Mouse (Mus musculus): Measurements from ENCODE around the gene Hspe1.
"Not testable (repeated sequence)": the region's sequence is repeated elsewhere in the genome, so short reads cannot be mapped to it uniquely, and the experiment has no call there.

The Hspe1 gene

GRCm38 (mm10) chr1:55087932-55088610 lies at the start of gene Hspe1, which contains the start of gene Hspd1:
TSS of gene Hspe1 (plus strand) at chr1:55088132.
TSS of gene Hspd1 (minus strand) at chr1:55088243.
- DNase-seq (ENCODE audit: extremely low spot score, low spot score) = peak; percentile 100

- DNase-seq (ENCODE audit: extremely low spot score, low spot score) = no peak
Observed at GRCm38 (mm10) chr1:55039944-55040343, 48.0 kb upstream of the Hspe1 start.

- no peak for DNase-seq (ENCODE audit: extremely low spot score, low spot score)
Observed at GRCm38 (mm10) chr1:55041691-55042090, 46.2 kb upstream of the Hspe1 start.

- DNase-seq (ENCODE audit: extremely low spot score, low spot score) = no peak
Observed at GRCm38 (mm10) chr1:55042246-55042645, 45.7 kb upstream of the Hspe1 start.

GRCm38 (mm10) chr1:55043164-55043563 lies 44.8 kb upstream of the Hspe1 start:
- no peak for DNase-seq (ENCODE audit: extremely low spot score, low spot score)

GRCm38 (mm10) chr1:55048841-55049587 lies 38.9 kb upstream of the Hspe1 start:
- DNase-seq (ENCODE audit: extremely low spot score, low spot score) = no peak

GRCm38 (mm10) chr1:55051671-55052070 lies 36.3 kb upstream of the Hspe1 start:
- DNase-seq (ENCODE audit: extremely low spot score, low spot score) = no peak

- DNase-seq (ENCODE audit: extremely low spot score, low spot score) = peak; percentile 99
Observed at GRCm38 (mm10) chr1:55052355-55052953, 35.5 kb upstream of the Hspe1 start, which contains the start of gene Coq10b. TSS of gene Coq10b (plus strand) at chr1:55052770.

- no peak for DNase-seq (ENCODE audit: extremely low spot score, low spot score)
Observed at GRCm38 (mm10) chr1:55053005-55053404, 34.9 kb upstream of the Hspe1 start.

- DNase-seq (ENCODE audit: extremely low spot score, low spot score) = no peak
Observed at GRCm38 (mm10) chr1:55053596-55053995, 34.3 kb upstream of the Hspe1 start.

GRCm38 (mm10) chr1:55055322-55056115 lies 32.4 kb upstream of the Hspe1 start:
- no peak for DNase-seq (ENCODE audit: extremely low spot score, low spot score)

- DNase-seq (ENCODE audit: extremely low spot score, low spot score) = not testable (repeated sequence)
Observed at GRCm38 (mm10) chr1:55058383-55058782, 29.5 kb upstream of the Hspe1 start.

GRCm38 (mm10) chr1:55061099-55061498 lies 26.8 kb upstream of the Hspe1 start:
- DNase-seq (ENCODE audit: extremely low spot score, low spot score) = no peak

- DNase-seq (ENCODE audit: extremely low spot score, low spot score) = no peak
Observed at GRCm38 (mm10) chr1:55061772-55062171, 26.2 kb upstream of the Hspe1 start.

- not testable (repeated sequence) for DNase-seq (ENCODE audit: extremely low spot score, low spot score)
Observed at GRCm38 (mm10) chr1:55072328-55072727, 15.6 kb upstream of the Hspe1 start.

- DNase-seq (ENCODE audit: extremely low spot score, low spot score) = no peak
Observed at GRCm38 (mm10) chr1:55074757-55075156, 13.2 kb upstream of the Hspe1 start.

- DNase-seq (ENCODE audit: extremely low spot score, low spot score) = no peak
Observed at GRCm38 (mm10) chr1:55075652-55076394, 12.1 kb upstream of the Hspe1 start.

- DNase-seq (ENCODE audit: extremely low spot score, low spot score) = no peak
Observed at GRCm38 (mm10) chr1:55076395-55076743, 11.6 kb upstream of the Hspe1 start.

- DNase-seq (ENCODE audit: extremely low spot score, low spot score) = no peak
Observed at GRCm38 (mm10) chr1:55076849-55077516, 10.9 kb upstream of the Hspe1 start.

- no peak for DNase-seq (ENCODE audit: extremely low spot score, low spot score)
Observed at GRCm38 (mm10) chr1:55079677-55080076, 8.3 kb upstream of the Hspe1 start.

All from neural tube, embryonic 10.5 days (tissue).